Comparison of ENCODE assay signal across 9 mouse cellular contexts in the genomic region with DNA sequence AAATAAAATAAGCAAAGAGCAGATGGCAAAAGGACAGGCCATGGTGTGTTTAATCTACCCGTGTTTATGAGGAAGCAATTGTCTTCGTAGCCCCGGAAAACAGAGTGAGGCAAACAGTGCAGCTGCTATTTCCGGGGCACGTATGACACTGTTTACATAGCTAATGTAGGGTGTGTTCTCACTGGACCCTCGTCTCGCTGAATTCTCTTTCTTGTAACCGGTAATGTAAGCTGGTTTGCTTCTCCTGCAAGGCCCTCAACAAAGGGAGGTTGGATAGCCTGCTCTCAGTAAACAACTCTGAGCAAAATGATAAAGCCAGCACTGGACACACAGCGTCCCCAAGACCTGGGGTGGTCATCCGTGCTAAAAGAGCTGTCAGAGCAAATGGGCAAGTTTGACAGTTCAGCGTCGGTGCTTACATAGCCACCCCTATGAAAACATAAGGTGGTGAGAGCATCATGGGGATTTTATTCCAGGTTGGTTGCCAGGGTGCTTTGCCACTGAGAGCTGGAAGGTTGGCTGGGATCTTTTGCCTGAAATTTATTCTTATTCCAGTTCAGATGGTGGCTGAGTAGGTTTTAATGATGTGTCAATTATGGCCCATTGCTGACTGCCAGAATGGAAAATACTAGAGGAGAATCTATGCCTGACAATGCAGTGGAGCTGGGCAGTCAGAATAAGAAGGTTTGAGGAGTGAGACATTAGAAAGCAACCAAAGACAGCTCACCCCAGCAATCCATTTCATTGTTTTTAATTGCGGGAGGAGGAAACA.
DNase-seq lines count a peak whose midpoint lies in the region; ATAC-seq and TF ChIP-seq lines count a peak whose summit lies in the region.
"Had no signal": no experiment of that assay in that cellular context is flagged by ENCODE, and none has a peak within 500 bp of the region (broad histone marks: within the 10 kb centered on the region; RNA-seq: fewer than 3 reads in every experiment).

No protein-coding gene starts in this region.

- peak; percentile 71 for ATAC-seq in lung, embryonic 14.5 days (ENCODE audit: insufficient read depth)
- ATAC-seq in lung, embryonic 16.5 days (ENCODE audit: low read depth) = peak; percentile 73
- ATAC-seq in stomach, embryonic 15.5 days (ENCODE audit: insufficient read depth, low FRiP score, low read depth) = peak; percentile 35; the same call in 1 of the 2 replicates
- no peak for ATAC-seq in erythroblast, adult 5-6 weeks (replicated peaks; ENCODE audit: low FRiP score, poor library complexity, severe bottlenecking)

- peak; percentile 18 for DNase-seq in embryo, embryonic 11 days
- DNase-seq in embryo, embryonic 9.5 days (ENCODE audit: extremely low spot score) = no peak
- DNase-seq in lung, embryonic 14.5 days = peak; percentile 64
- no peak for DNase-seq in lung, adult 2 months
- no peak for DNase-seq in urinary bladder, adult 2 months (ENCODE audit: low spot score)

- H3K27ac ChIP-seq in lung, embryonic 14.5 days (ENCODE audit: low read depth) = peak overlapping the region; percentile 42
- 0 out of 2 replicates have a peak overlapping the region, but pooled peaks have one; percentile 4 for H3K27ac ChIP-seq in lung, embryonic 16.5 days (ENCODE audit: low read length)
- no peak overlapping the region for H3K27ac ChIP-seq in stomach, embryonic 15.5 days
- H3K27ac ChIP-seq: macrophage had no signal

- H3K4me1 ChIP-seq in lung, embryonic 14.5 days (ENCODE audit: insufficient read depth) = 0 out of 2 replicates have a peak, but pooled peaks cover 3% of the 10 kb centered on the region
- peaks cover 4% of the 10 kb centered on the region; the same call in 1 of the 2 replicates for H3K4me1 ChIP-seq in lung, adult 2 months (ENCODE audit: control insufficient read depth, insufficient read depth, low read length)
- peaks cover 7% of the 10 kb centered on the region; the same call in 1 of the 2 replicates for H3K4me1 ChIP-seq in lung, embryonic 16.5 days (replicated peaks; ENCODE audit: control insufficient read depth, insufficient read depth, low read length)
- H3K4me1 ChIP-seq in stomach, embryonic 15.5 days = 0 out of 2 replicates have a peak, but pooled peaks cover 8% of the 10 kb centered on the region

- H3K9ac ChIP-seq in lung, embryonic 14.5 days = peak overlapping the region; percentile 14; the same call in 1 of the 2 replicates
- H3K9ac ChIP-seq in lung, embryonic 16.5 days (ENCODE audit: low read length) = peak overlapping the region; percentile 42
- no peak overlapping the region for H3K9ac ChIP-seq in stomach, embryonic 15.5 days

- no peak for TF ChIP-seq POLR2A in lung, adult 2 months (IDR thresholded peaks at IDR 0.05; ENCODE audit: borderline replicate concordance, extremely low read depth, low read depth, low read length)

- peak overlapping the region; percentile 17; the same call in 1 of the 2 replicates for H3K4me3 ChIP-seq in lung, embryonic 14.5 days (ENCODE audit: low read depth, low read length)
- H3K4me3 ChIP-seq in lung, adult 2 months (replicated peaks; ENCODE audit: extremely low read depth, low read depth, low read length) = no peak overlapping the region
- H3K4me3 ChIP-seq in lung, embryonic 16.5 days (ENCODE audit: low read length) = peak overlapping the region; percentile 21
- peak overlapping the region; percentile 15; the same call in 1 of the 2 replicates for H3K4me3 ChIP-seq in stomach, embryonic 15.5 days (replicated peaks)

- TF ChIP-seq CTCF in lung, embryonic 14.5 days (IDR thresholded peaks at IDR 0.05; ENCODE audit: low read depth) = no peak
- TF ChIP-seq CTCF in lung, adult 2 months (IDR thresholded peaks at IDR 0.05; ENCODE audit: insufficient read depth, low read length) = no peak

- no peaks in the 10 kb centered on the region for H3K9me3 ChIP-seq in lung, embryonic 14.5 days (ENCODE audit: low read depth, low read length)
- H3K9me3 ChIP-seq in lung, embryonic 16.5 days (ENCODE audit: control insufficient read depth, low read length) = no peaks in the 10 kb centered on the region
- H3K9me3 ChIP-seq in stomach, embryonic 15.5 days = no peaks in the 10 kb centered on the region

- H3K36me3 ChIP-seq in lung, embryonic 14.5 days (ENCODE audit: insufficient read depth) = no peaks in the 10 kb centered on the region
- no peaks in the 10 kb centered on the region for H3K36me3 ChIP-seq in lung, embryonic 16.5 days (ENCODE audit: control insufficient read depth, insufficient read depth, low read length)
- no peaks in the 10 kb centered on the region for H3K36me3 ChIP-seq in stomach, embryonic 15.5 days

- H3K27me3 ChIP-seq in lung, embryonic 14.5 days (ENCODE audit: insufficient read depth, low read length) = no peaks in the 10 kb centered on the region
- H3K27me3 ChIP-seq in lung, embryonic 16.5 days (ENCODE audit: control insufficient read depth, insufficient read depth, low read depth, low read length) = no peaks in the 10 kb centered on the region
- no peaks in the 10 kb centered on the region for H3K27me3 ChIP-seq in stomach, embryonic 15.5 days (replicated peaks)

- 18% methylated on average over 13 of the region's 13 CpGs for WGBS in lung, embryonic 14.5 days
- 15% methylated on average over 13 of the region's 13 CpGs for whole genome bisulfite sequencing in lung, adult 2 months
- 10% methylated on average over 13 of the region's 13 CpGs for WGBS in lung, embryonic 16.5 days
- WGBS in stomach, embryonic 15.5 days = 23% methylated on average over 13 of the region's 13 CpGs

- H3K4me2 ChIP-seq in lung, embryonic 14.5 days = peak overlapping the region; percentile 51
- peak overlapping the region; percentile 50 for H3K4me2 ChIP-seq in lung, embryonic 16.5 days (ENCODE audit: low read depth, low read length)
- H3K4me2 ChIP-seq in stomach, embryonic 15.5 days = peak overlapping the region; percentile 43

Comparison
In these comparisons a context has a peak if more than half of its experiments do, and no peak if none do; other contexts are left out.
1. DNase-seq: peak in embryo, embryonic 11 days (single experiment) and lung, embryonic 14.5 days (single experiment); none in embryo, embryonic 9.5 days (single experiment), lung, adult 2 months (single experiment) and urinary bladder, adult 2 months (single experiment).
2. Peak in every context shown above with its lines, with median percentiles within 50 percentile points of each other: H3K4me2 ChIP-seq.